Mouse (Mus musculus): ENCODE measurements around the gene Svopl. TPM values are rescaled to one million over a fixed set of nuclear protein-coding genes. Genes with fewer than 3 reads are reported as not detected.
A peak's percentile ranks its signal among the peaks of the same experiment; 100 is the strongest.

Svopl gene
- total and polyA plus RNA-seq, 2 experiments from 2014 or later: 0.51 to 0.99 TPM

- 64% methylated on average over 4 of the region's 4 CpGs for WGBS
- Histone ChIP-seq H3K9me3 (ENCODE audit: low read length) (no peaks in the 10 kb centered on the region), H3K4me2 (ENCODE audit: low read depth, low read length, poor library complexity, severe bottlenecking) (no peak overlapping the region), H3K36me3 (ENCODE audit: insufficient read depth, low read length) (no peaks in the 10 kb centered on the region), H3K4me3 (ENCODE audit: low read depth, low read length) (no peak overlapping the region), H3K9ac (replicated peaks; ENCODE audit: low read length, poor library complexity, severe bottlenecking) (no peak overlapping the region), H3K4me1 (ENCODE audit: insufficient read depth, low read length) (no peaks in the 10 kb centered on the region), H3K27ac (ENCODE audit: low read depth, low read length) (no peak overlapping the region), H3K27me3 (ENCODE audit: insufficient read depth, low read length) (no peaks in the 10 kb centered on the region)
- no peak for TF ChIP-seq CTCF (IDR thresholded peaks at IDR 0.05)
- ATAC-seq (ENCODE audit: low FRiP score): no peak
- no peak for DNase-seq (ENCODE audit: low spot score)
These were observed 33.6 kb upstream of the Svopl start for GRCm38 (mm10) chr6:38080364-38080763.

- H3K4me2 ChIP-seq (ENCODE audit: low read depth, low read length, poor library complexity, severe bottlenecking): no peak overlapping the region
- no peak for TF ChIP-seq CTCF (IDR thresholded peaks at IDR 0.05)
- no peaks in the 10 kb centered on the region for H3K27me3 ChIP-seq (ENCODE audit: insufficient read depth, low read length)
- no peaks in the 10 kb centered on the region for H3K4me1 ChIP-seq (ENCODE audit: insufficient read depth, low read length)
- DNase-seq (ENCODE audit: low spot score): no peak
- no peak overlapping the region for H3K4me3 ChIP-seq (ENCODE audit: low read depth, low read length)
- H3K9ac ChIP-seq (replicated peaks; ENCODE audit: low read length, poor library complexity, severe bottlenecking): no peak overlapping the region
- no peak for ATAC-seq (ENCODE audit: low FRiP score)
- H3K27ac ChIP-seq (ENCODE audit: low read depth, low read length): no peak overlapping the region
- no peaks in the 10 kb centered on the region for H3K36me3 ChIP-seq (ENCODE audit: insufficient read depth, low read length)
- 0 out of 2 replicates have a peak, but pooled peaks cover 3% of the 10 kb centered on the region for H3K9me3 ChIP-seq (ENCODE audit: low read length)
- 90% methylated on average over 3 of the region's 3 CpGs for WGBS
These were observed 26.8 kb upstream of the Svopl start for GRCm38 (mm10) chr6:38073592-38073991.

- H3K9me3 ChIP-seq (ENCODE audit: low read length): 0 out of 2 replicates have a peak, but pooled peaks cover 3% of the 10 kb centered on the region
- no peak overlapping the region for H3K4me2 ChIP-seq (ENCODE audit: low read depth, low read length, poor library complexity, severe bottlenecking)
- H3K27ac ChIP-seq (ENCODE audit: low read depth, low read length): no peak overlapping the region
- H3K27me3 ChIP-seq (ENCODE audit: insufficient read depth, low read length): no peaks in the 10 kb centered on the region
- no peak overlapping the region for H3K4me3 ChIP-seq (ENCODE audit: low read depth, low read length)
- WGBS: 63% methylated on average over 5 of the region's 5 CpGs
- ATAC-seq (ENCODE audit: low FRiP score) (no peak), DNase-seq (ENCODE audit: low spot score) (no peak)
- H3K9ac ChIP-seq (replicated peaks; ENCODE audit: low read length, poor library complexity, severe bottlenecking): no peak overlapping the region; the same call in 1 of the 2 replicates
- TF ChIP-seq CTCF (IDR thresholded peaks at IDR 0.05): no peak
- H3K4me1 ChIP-seq (ENCODE audit: insufficient read depth, low read length): no peaks in the 10 kb centered on the region
- no peaks in the 10 kb centered on the region for H3K36me3 ChIP-seq (ENCODE audit: insufficient read depth, low read length)
These were observed 25.5 kb upstream of the Svopl start for GRCm38 (mm10) chr6:38072137-38072796.

- H3K9ac ChIP-seq (replicated peaks; ENCODE audit: low read length, poor library complexity, severe bottlenecking): no peak overlapping the region
- DNase-seq (ENCODE audit: low spot score) (no peak), ATAC-seq (ENCODE audit: low FRiP score) (no peak)
- no peaks in the 10 kb centered on the region for H3K36me3 ChIP-seq (ENCODE audit: insufficient read depth, low read length)
- TF ChIP-seq CTCF (IDR thresholded peaks at IDR 0.05): no peak
- no peaks in the 10 kb centered on the region for H3K27me3 ChIP-seq (ENCODE audit: insufficient read depth, low read length)
- no peak overlapping the region for H3K27ac ChIP-seq (ENCODE audit: low read depth, low read length)
- no peak overlapping the region for H3K4me2 ChIP-seq (ENCODE audit: low read depth, low read length, poor library complexity, severe bottlenecking)
- no peak overlapping the region for H3K4me3 ChIP-seq (ENCODE audit: low read depth, low read length)
- 0 out of 2 replicates have a peak, but pooled peaks cover 3% of the 10 kb centered on the region for H3K9me3 ChIP-seq (ENCODE audit: low read length)
- H3K4me1 ChIP-seq (ENCODE audit: insufficient read depth, low read length): no peaks in the 10 kb centered on the region
- WGBS: 90% methylated on average over 4 of the region's 4 CpGs
These were observed 24.5 kb upstream of the Svopl start for GRCm38 (mm10) chr6:38071256-38071655.

- no peaks in the 10 kb centered on the region for H3K36me3 ChIP-seq (ENCODE audit: insufficient read depth, low read length)
- peak; percentile 92 for TF ChIP-seq CTCF (IDR thresholded peaks at IDR 0.05)
- H3K27me3 ChIP-seq (ENCODE audit: insufficient read depth, low read length): no peaks in the 10 kb centered on the region
- DNase-seq (ENCODE audit: low spot score): peak; percentile 91
- H3K4me1 ChIP-seq (ENCODE audit: insufficient read depth, low read length): no peaks in the 10 kb centered on the region; the same call in 1 of the 2 replicates
- H3K27ac ChIP-seq (ENCODE audit: low read depth, low read length): no peak overlapping the region
- H3K9ac ChIP-seq (replicated peaks; ENCODE audit: low read length, poor library complexity, severe bottlenecking): no peak overlapping the region
- H3K4me2 ChIP-seq (ENCODE audit: low read depth, low read length, poor library complexity, severe bottlenecking): no peak overlapping the region
- peak; percentile 85 for ATAC-seq (ENCODE audit: low FRiP score)
- no peak overlapping the region for H3K4me3 ChIP-seq (ENCODE audit: low read depth, low read length)
- no peaks in the 10 kb centered on the region for H3K9me3 ChIP-seq (ENCODE audit: low read length)
- WGBS: 2% methylated on average over 5 of the region's 5 CpGs
These were observed 19.4 kb upstream of the Svopl start for GRCm38 (mm10) chr6:38066215-38066614.

- Histone ChIP-seq H3K36me3 (ENCODE audit: insufficient read depth, low read length) (no peaks in the 10 kb centered on the region), H3K9ac (replicated peaks; ENCODE audit: low read length, poor library complexity, severe bottlenecking) (no peak overlapping the region), H3K27me3 (ENCODE audit: insufficient read depth, low read length) (no peaks in the 10 kb centered on the region), H3K4me3 (ENCODE audit: low read depth, low read length) (no peak overlapping the region), H3K9me3 (ENCODE audit: low read length) (no peaks in the 10 kb centered on the region), H3K4me1 (ENCODE audit: insufficient read depth, low read length) (no peaks in the 10 kb centered on the region; the same call in 1 of the 2 replicates), H3K4me2 (ENCODE audit: low read depth, low read length, poor library complexity, severe bottlenecking) (no peak overlapping the region), H3K27ac (ENCODE audit: low read depth, low read length) (no peak overlapping the region)
- ATAC-seq (ENCODE audit: low FRiP score) (peak; percentile 71), DNase-seq (ENCODE audit: low spot score) (peak; percentile 35)
- TF ChIP-seq CTCF (IDR thresholded peaks at IDR 0.05): no peak
- WGBS: 60% methylated on average over 11 of the region's 11 CpGs
These were observed 18.8 kb upstream of the Svopl start for GRCm38 (mm10) chr6:38065501-38066122.

Data from midbrain, postnatal 0 days (tissue).